25 mouse cellular contexts compared by ENCODE assay signal in the genomic region with DNA sequence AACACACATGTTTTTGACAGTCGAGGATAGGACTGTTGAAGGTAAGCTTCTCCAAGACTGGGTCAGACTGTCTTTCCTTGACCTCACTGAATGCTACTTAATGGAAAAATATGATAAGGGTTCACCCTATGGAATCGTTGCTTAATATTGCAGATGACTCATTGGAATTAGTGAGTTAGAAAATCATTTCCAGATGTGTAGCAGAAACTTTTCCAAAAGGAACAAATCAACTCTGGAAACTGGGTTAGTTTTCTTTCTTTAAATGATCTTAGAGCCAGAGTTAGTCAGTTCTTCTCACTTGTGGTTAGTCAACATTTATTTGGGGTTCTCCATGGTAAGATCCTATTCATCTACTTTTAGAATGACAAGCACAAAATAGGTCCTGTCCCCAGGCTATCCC. TPM values are rescaled to one million over a fixed set of nuclear protein-coding genes. Genes with fewer than 3 reads are reported as not detected.
DNase-seq lines count a peak whose midpoint lies in the region; ATAC-seq lines count a peak whose summit lies in the region.
"Had no signal": no experiment of that assay in that cellular context is flagged by ENCODE, and none has a peak within 500 bp of the region (broad histone marks: within the 10 kb centered on the region; RNA-seq: fewer than 3 reads in every experiment).

No protein-coding gene starts in this region.

- ATAC-seq in heart, embryonic 15.5 days (replicated peaks; ENCODE audit: insufficient number of reproducible peaks, insufficient read depth, low FRiP score, low read depth) = no peak
- ATAC-seq in limb, embryonic 15.5 days (ENCODE audit: insufficient number of reproducible peaks, low FRiP score, low TSS enrichment, low read depth) = no peak
- ATAC-seq in forebrain, embryonic 12.5 days (ENCODE audit: low FRiP score) = no peak
- ATAC-seq: forebrain, embryonic 16.5 days; hindbrain, postnatal 0 days; intestine, embryonic 15.5 days; midbrain, embryonic 15.5 days had no signal

- no peaks in the 10 kb centered on the region for H3K27me3 ChIP-seq in heart, embryonic 15.5 days
- H3K27me3 ChIP-seq in limb, embryonic 15.5 days = no peaks in the 10 kb centered on the region
- no peaks in the 10 kb centered on the region for H3K27me3 ChIP-seq in forebrain, embryonic 12.5 days
- H3K27me3 ChIP-seq: intestine, embryonic 15.5 days; lung, embryonic 15.5 days; midbrain, embryonic 15.5 days; neural tube, embryonic 12.5 days had no signal

- peak overlapping the region; percentile 51; the same call in 1 of the 2 replicates for H3K27ac ChIP-seq in heart, embryonic 15.5 days
- peak overlapping the region; percentile 61 for H3K27ac ChIP-seq in limb, embryonic 15.5 days
- no peak overlapping the region for H3K27ac ChIP-seq in forebrain, embryonic 12.5 days
- H3K27ac ChIP-seq: forebrain, embryonic 10.5 days; hindbrain, postnatal 0 days; intestine, embryonic 15.5 days; lung, embryonic 15.5 days; midbrain, embryonic 10.5 days; midbrain, embryonic 15.5 days; neural tube, embryonic 12.5 days had no signal

- H3K9ac ChIP-seq in heart, embryonic 15.5 days = no peak overlapping the region
- no peak overlapping the region for H3K9ac ChIP-seq in limb, embryonic 15.5 days
- no peak overlapping the region for H3K9ac ChIP-seq in forebrain, embryonic 12.5 days
- H3K9ac ChIP-seq: intestine, embryonic 15.5 days; lung, embryonic 15.5 days; midbrain, embryonic 15.5 days; neural tube, embryonic 12.5 days had no signal

- DNase-seq in heart, adult 18-20 months = no peak
- DNase-seq in 3T3-L1 (ENCODE audit: low read depth, low spot score) (peak; percentile 80), NIH3T3 (ENCODE audit: low read depth) (peak; percentile 79)
- no peak for DNase-seq in left cerebral cortex, adult 9 months (ENCODE audit: low spot score in 2 of 2)
- DNase-seq: adrenal gland, adult 2 months; adrenal gland, postnatal 36 days; cerebellum, postnatal 14 days; gastrocnemius, postnatal 14 days; heart, adult 11 months; kidney, adult 2 months; kidney, postnatal 36 days; right cerebral cortex, postnatal 4 days; thymus, postnatal 4 days had no signal

- WGBS in heart, embryonic 15.5 days = 73% methylated on average over 2 of the region's 2 CpGs
- 50% methylated on average over 2 of the region's 2 CpGs for WGBS in limb, embryonic 15.5 days
- 84% methylated on average over 2 of the region's 2 CpGs for WGBS in forebrain, embryonic 12.5 days

- H3K4me3 ChIP-seq in heart, embryonic 15.5 days = no peak overlapping the region
- H3K4me3 ChIP-seq in limb, embryonic 15.5 days = no peak overlapping the region
- no peak overlapping the region for H3K4me3 ChIP-seq in forebrain, embryonic 12.5 days (replicated peaks)
- H3K4me3 ChIP-seq: forebrain, embryonic 10.5 days; intestine, embryonic 15.5 days; lung, embryonic 15.5 days; midbrain, embryonic 10.5 days; midbrain, embryonic 15.5 days; neural tube, embryonic 12.5 days had no signal

- no peaks in the 10 kb centered on the region for H3K4me1 ChIP-seq in heart, embryonic 15.5 days (replicated peaks)
- no peaks in the 10 kb centered on the region for H3K4me1 ChIP-seq in limb, embryonic 15.5 days
- H3K4me1 ChIP-seq in forebrain, embryonic 12.5 days = no peaks in the 10 kb centered on the region
- H3K4me1 ChIP-seq: forebrain, embryonic 10.5 days; intestine, embryonic 15.5 days; lung, embryonic 15.5 days; midbrain, embryonic 10.5 days; midbrain, embryonic 15.5 days; neural tube, embryonic 12.5 days had no signal

- H3K9me3 ChIP-seq in heart, embryonic 15.5 days (replicated peaks) = no peaks in the 10 kb centered on the region
- no peaks in the 10 kb centered on the region for H3K9me3 ChIP-seq in limb, embryonic 15.5 days
- no peaks in the 10 kb centered on the region for H3K9me3 ChIP-seq in forebrain, embryonic 12.5 days
- H3K9me3 ChIP-seq: forebrain, embryonic 10.5 days; intestine, embryonic 15.5 days; lung, embryonic 15.5 days; midbrain, embryonic 10.5 days; midbrain, embryonic 15.5 days; neural tube, embryonic 12.5 days had no signal

- H3K4me2 ChIP-seq in heart, embryonic 15.5 days = no peak overlapping the region
- H3K4me2 ChIP-seq in limb, embryonic 15.5 days = no peak overlapping the region
- no peak overlapping the region for H3K4me2 ChIP-seq in forebrain, embryonic 12.5 days
- H3K4me2 ChIP-seq: intestine, embryonic 15.5 days; liver, embryonic 11.5 days; lung, embryonic 15.5 days; midbrain, embryonic 15.5 days; neural tube, embryonic 12.5 days had no signal

- no peaks in the 10 kb centered on the region for H3K36me3 ChIP-seq in heart, embryonic 15.5 days
- H3K36me3 ChIP-seq in limb, embryonic 15.5 days = no peaks in the 10 kb centered on the region
- no peaks in the 10 kb centered on the region for H3K36me3 ChIP-seq in forebrain, embryonic 12.5 days (replicated peaks)
- H3K36me3 ChIP-seq: forebrain, embryonic 10.5 days; intestine, embryonic 15.5 days; lung, embryonic 15.5 days; midbrain, embryonic 10.5 days; midbrain, embryonic 15.5 days; neural tube, embryonic 12.5 days had no signal

RNA-seq across cellular contexts. Expression of a gene that starts 30.9 kb away (rescaled TPM):
- 6.1 and 7.0 TPM in 2 replicates for polyA plus RNA-seq in heart, embryonic 15.5 days (2015; fragmentation: Nextera tagmentation; extraction: Ambion mirVana)
- 1 to 10 TPM; 3.8 to 5.3 TPM for total RNA-seq in heart, adult 18-20 months (2021)
- polyA plus RNA-seq in limb, embryonic 15.5 days (2015; fragmentation: Nextera tagmentation; extraction: Ambion mirVana) = 14.8 and 15.2 TPM in 2 replicates
- 28.6 and 29.1 TPM in 2 replicates for polyA plus RNA-seq in forebrain, embryonic 12.5 days (2016; fragmentation: Nextera tagmentation; extraction: Ambion mirVana)

Comparison
In these comparisons a context has a peak if more than half of its experiments do, and no peak if none do; other contexts are left out.
1. DNase-seq: peak in 3T3-L1 (single experiment) and NIH3T3 (single experiment); none in heart, adult 18-20 months (0 of 2) and left cerebral cortex, adult 9 months (0 of 2).